In the genomic region with DNA sequence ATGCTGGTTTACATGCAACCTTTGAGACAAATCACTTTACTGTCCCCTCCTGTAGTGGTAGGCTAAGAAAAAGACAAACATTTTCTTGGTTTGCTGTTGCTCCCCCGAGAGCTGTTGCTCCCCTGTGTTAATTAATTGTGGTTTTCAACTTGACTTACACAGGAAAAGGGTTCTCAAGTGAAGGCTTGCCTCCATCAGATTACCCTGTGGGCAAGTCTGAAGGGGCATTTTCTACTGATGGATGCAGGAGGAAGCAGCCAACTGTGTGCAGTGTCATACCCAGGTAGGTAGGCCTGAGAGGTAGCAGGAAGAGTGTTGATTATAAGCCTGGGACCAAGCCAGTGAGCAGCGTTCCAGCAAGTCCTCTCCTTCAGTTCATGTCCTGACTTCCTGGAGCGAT, we compare ENCODE assay signal across 24 mouse cellular contexts.
"Had no signal": no experiment of that assay in that cellular context is flagged by ENCODE, and none has a peak within 500 bp of the region (broad histone marks: within the 10 kb centered on the region; RNA-seq: fewer than 3 reads in every experiment).

No protein-coding gene starts in this region.

- H3K27me3 ChIP-seq: heart, embryonic 13.5 days; heart, embryonic 15.5 days; hindbrain, embryonic 12.5 days; intestine, embryonic 15.5 days; limb, embryonic 12.5 days; liver, embryonic 13.5 days had no signal

- H3K9me3 ChIP-seq: heart, embryonic 13.5 days; heart, embryonic 15.5 days; hindbrain, embryonic 10.5 days; hindbrain, embryonic 12.5 days; intestine, embryonic 15.5 days; limb, embryonic 10.5 days; limb, embryonic 12.5 days; liver, embryonic 13.5 days had no signal

- H3K4me1 ChIP-seq: heart, embryonic 13.5 days; heart, embryonic 15.5 days; hindbrain, embryonic 10.5 days; hindbrain, embryonic 12.5 days; limb, embryonic 10.5 days; liver, embryonic 13.5 days had no signal

- DNase-seq: gastrocnemius, postnatal 14 days; gastrocnemius, postnatal 36 days; heart, adult 18-20 months; heart, postnatal 14 days; heart, postnatal 36 days; kidney, adult 18-20 months; kidney, adult 8-10 months; kidney, postnatal 10 days; kidney, postnatal 25 days; kidney, postnatal 4 days; layer of hippocampus, postnatal 36 days; liver; liver, embryonic 13.5 days had no signal

- ATAC-seq: hindbrain, embryonic 16.5 days; inflammation-experienced regulatory T-cells, adult 6 months; intestine, embryonic 15.5 days; intestine, postnatal 0 days had no signal

- H3K4me3 ChIP-seq: heart, embryonic 13.5 days; heart, embryonic 15.5 days; hindbrain, embryonic 10.5 days; hindbrain, embryonic 12.5 days; intestine, embryonic 15.5 days; layer of hippocampus, adult 2 months; limb, embryonic 10.5 days; limb, embryonic 12.5 days; liver, embryonic 13.5 days had no signal

- H3K36me3 ChIP-seq: heart, embryonic 13.5 days; heart, embryonic 15.5 days; hindbrain, embryonic 10.5 days; hindbrain, embryonic 12.5 days; intestine, embryonic 15.5 days; limb, embryonic 10.5 days; limb, embryonic 12.5 days; liver, embryonic 13.5 days had no signal
